Mouse (Mus musculus) heart, embryonic 13.5 days (tissue): ENCODE data around the gene 4930467E23Rik. TPM values are rescaled to one million over a fixed set of nuclear protein-coding genes. Genes with fewer than 3 reads are reported as not detected.
"Not testable (repeated sequence)": the region's sequence is repeated elsewhere in the genome, so short reads cannot be mapped to it uniquely, and the experiment has no call there.

Experiments
- ATAC-seq: fragments of 200-750 bp; cut with Nextera tagmentation; 2 replicates; pipeline ENCODE4 v1.8.0; 2017; ENCODE audit warnings: moderate TSS enrichment; ENCODE audit not compliant: insufficient number of reproducible peaks, low FRiP score, low TSS enrichment; ENCODE audit errors: extremely low read depth
- H3K27ac ChIP-seq: fragments of 300-500 bp; sonication (generic); replicated peaks from 2 replicates; pipeline ENCODE4 v1.5.1; 2015; ENCODE audit warnings: moderate library complexity, mild to moderate bottlenecking, inconsistent platforms
- H3K27me3 ChIP-seq: fragments of 300-500 bp; sonication (generic); replicated peaks from 2 replicates; pipeline ENCODE4 v1.6.1; 2015; ENCODE audit warnings: mild to moderate bottlenecking, inconsistent platforms
- H3K36me3 ChIP-seq: fragments of 300-500 bp; sonication (generic); 2 replicates; pipeline ENCODE4 v1.6.1; 2015; ENCODE audit warnings: mild to moderate bottlenecking, inconsistent platforms
- H3K4me1 ChIP-seq: fragments of 300-500 bp; sonication (generic); 2 replicates; pipeline ENCODE4 v1.6.1; 2015; ENCODE audit warnings: inconsistent platforms
- H3K4me2 ChIP-seq: fragments of 300-500 bp; sonication (generic); 2 replicates; pipeline ENCODE4 v1.6.1; 2015; ENCODE audit warnings: inconsistent platforms, mild to moderate bottlenecking, moderate library complexity
- H3K4me3 ChIP-seq: fragments of 300-500 bp; sonication (generic); 2 replicates; pipeline ENCODE4 v1.5.1; 2015; ENCODE audit warnings: moderate library complexity, mild to moderate bottlenecking, inconsistent platforms
- H3K9ac ChIP-seq: fragments of 300-500 bp; sonication (generic); 2 replicates; pipeline ENCODE4 v1.6.1; 2015; ENCODE audit warnings: inconsistent platforms, mild to moderate bottlenecking, moderate library complexity
- H3K9me3 ChIP-seq: fragments of 300-500 bp; sonication (generic); 2 replicates; pipeline ENCODE4 v1.6.1; 2016; ENCODE audit warnings: inconsistent platforms
- WGBS: fragments of 180-500 bp; shearing (Covaris S2); methylation state at CpG from one replicate; pipeline ENCODE4 v1.1.7; 2015; ENCODE audit warnings: mixed read lengths; 5-methylcytosine and 5-hydroxymethylcytosine counted together
- polyA plus RNA-seq: library from polyadenylated mRNA; unstranded; fragments of >200 nt; fragmentation: Nextera tagmentation; extraction: Ambion mirVana; gene quantifications from 2 replicates; pipeline ENCODE4 v1.2.1, GENCODE M21; 2015

Gene 4930467E23Rik
- polyA plus RNA-seq, 1 experiment from 2014 or later, result not detected

GRCm38 (mm10) chr8:19703906-19704305 is 25.5 kb upstream of the 4930467E23Rik start:
- H3K4me1 ChIP-seq, H3K36me3 ChIP-seq, H3K27me3 ChIP-seq, H3K4me2 ChIP-seq, H3K9me3 ChIP-seq, ATAC-seq, H3K9ac ChIP-seq, H3K27ac ChIP-seq, H3K4me3 ChIP-seq: not testable (repeated sequence)

- not testable (repeated sequence) for ATAC-seq, H3K4me3 ChIP-seq, H3K9me3 ChIP-seq, H3K27me3 ChIP-seq, H3K9ac ChIP-seq, H3K36me3 ChIP-seq, H3K4me1 ChIP-seq, H3K4me2 ChIP-seq, H3K27ac ChIP-seq
- WGBS, result 29% methylated on average over 1 of the region's 4 CpGs
Measured at GRCm38 (mm10) chr8:19704441-19705215, 24.7 kb upstream of the 4930467E23Rik start.

DNA sequence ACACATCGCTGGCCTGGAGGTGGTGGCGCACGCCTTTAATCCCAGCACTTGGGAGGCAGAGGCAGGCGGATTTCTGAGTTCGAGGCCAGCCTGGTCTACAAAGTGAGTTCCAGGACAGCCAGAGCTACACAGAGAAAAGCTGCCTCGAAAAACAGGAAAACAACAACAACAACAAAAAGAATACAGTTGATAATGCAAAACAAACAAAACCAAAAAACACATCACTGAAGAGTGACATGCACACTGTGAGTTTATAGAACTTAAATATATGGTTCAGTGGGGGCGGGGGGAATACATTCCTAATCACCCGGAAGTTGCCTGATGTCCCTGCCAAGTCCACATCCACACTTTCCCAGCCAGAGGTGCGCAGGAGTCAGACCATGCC is 24.2 kb upstream of the 4930467E23Rik start:
- not testable (repeated sequence) for H3K27me3 ChIP-seq, ATAC-seq, H3K4me3 ChIP-seq, H3K4me2 ChIP-seq, H3K27ac ChIP-seq, H3K36me3 ChIP-seq, H3K4me1 ChIP-seq, H3K9me3 ChIP-seq, H3K9ac ChIP-seq
- WGBS, result 72% methylated on average over 9 of the region's 9 CpGs

GRCm38 (mm10) chr8:19706101-19706725 is 23.2 kb upstream of the 4930467E23Rik start:
- not testable (repeated sequence) for ATAC-seq, H3K4me3 ChIP-seq, H3K9me3 ChIP-seq, H3K4me2 ChIP-seq, H3K36me3 ChIP-seq, H3K4me1 ChIP-seq, H3K9ac ChIP-seq, H3K27me3 ChIP-seq, H3K27ac ChIP-seq
- 67% methylated on average over 4 of the region's 4 CpGs for WGBS

DNA sequence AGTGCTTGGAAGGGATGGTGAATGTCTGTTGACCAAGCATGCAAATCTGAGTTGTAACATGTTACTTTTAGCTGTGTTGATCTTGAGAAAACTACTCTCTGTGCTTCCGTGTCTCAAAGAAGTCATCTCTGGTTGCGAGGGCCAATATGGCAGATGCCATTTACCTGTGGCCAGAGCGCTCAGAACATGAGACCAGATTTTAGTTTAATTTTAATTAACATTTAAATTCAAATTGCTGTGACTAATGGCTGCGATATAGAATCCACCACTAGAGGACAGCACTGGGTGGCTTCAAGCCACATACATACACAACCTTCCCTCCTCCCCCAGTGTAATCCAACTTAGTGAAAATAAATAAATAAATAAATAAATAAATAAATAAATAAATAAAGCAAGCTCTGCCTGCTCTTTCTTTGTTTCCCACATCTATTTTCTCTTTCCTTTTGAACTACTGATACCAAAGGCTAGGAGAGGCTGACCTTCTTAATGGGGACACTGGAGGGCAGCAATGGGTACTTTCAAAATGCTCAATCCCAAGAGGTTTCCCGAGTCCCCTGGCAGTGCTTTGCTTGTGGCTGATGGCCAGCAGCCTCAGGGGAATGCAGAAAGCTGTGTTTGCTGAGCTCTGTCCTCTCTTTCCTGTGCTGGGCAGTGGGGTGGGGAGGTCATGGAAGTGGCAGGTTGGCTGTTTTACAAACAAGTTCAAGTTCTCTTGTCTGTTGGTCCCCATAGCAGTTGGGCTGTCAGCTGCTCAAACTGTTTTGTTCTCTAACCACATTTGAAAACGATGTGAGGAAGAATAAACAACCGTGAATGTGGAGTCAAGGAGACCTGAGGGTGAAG is 22.2 kb upstream of the 4930467E23Rik start:
- not testable (repeated sequence) for H3K4me1 ChIP-seq, H3K9ac ChIP-seq, H3K27me3 ChIP-seq, H3K4me3 ChIP-seq, H3K4me2 ChIP-seq, H3K27ac ChIP-seq, H3K9me3 ChIP-seq, ATAC-seq, H3K36me3 ChIP-seq
- WGBS, result 64% methylated on average over 7 of the region's 7 CpGs

GRCm38 (mm10) chr8:19707761-19708443 is 21.5 kb upstream of the 4930467E23Rik start:
- not testable (repeated sequence) for H3K27me3 ChIP-seq, H3K9me3 ChIP-seq, H3K4me3 ChIP-seq, ATAC-seq, H3K36me3 ChIP-seq, H3K9ac ChIP-seq, H3K4me1 ChIP-seq, H3K27ac ChIP-seq, H3K4me2 ChIP-seq
- WGBS, result 76% methylated on average over 13 of the region's 15 CpGs

GRCm38 (mm10) chr8:19708976-19709375 is 20.4 kb upstream of the 4930467E23Rik start:
- not testable (repeated sequence) for H3K27me3 ChIP-seq, H3K9ac ChIP-seq, H3K4me1 ChIP-seq, H3K36me3 ChIP-seq, H3K9me3 ChIP-seq, ATAC-seq, H3K4me2 ChIP-seq, H3K4me3 ChIP-seq, H3K27ac ChIP-seq

DNA sequence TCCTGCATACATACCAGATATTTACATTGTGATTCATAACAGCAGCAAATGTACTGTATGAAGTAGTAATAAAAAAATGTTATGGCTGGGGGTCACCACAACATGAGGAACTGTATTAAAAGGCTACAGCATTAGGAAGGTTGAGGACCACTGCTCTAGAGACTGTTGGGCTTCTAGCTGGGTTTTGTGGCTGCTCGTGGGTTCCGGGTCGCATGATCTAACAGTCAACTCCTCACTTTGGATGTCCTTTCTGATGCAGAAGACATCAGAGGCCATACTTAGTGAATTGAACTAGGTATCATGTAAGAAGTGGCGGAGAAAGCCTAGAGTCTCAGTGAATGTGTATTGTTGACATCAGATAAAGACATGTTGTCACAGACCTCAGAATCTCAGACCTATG is 19.9 kb upstream of the 4930467E23Rik start:
- not testable (repeated sequence) for H3K9ac ChIP-seq, H3K4me2 ChIP-seq, ATAC-seq, H3K27ac ChIP-seq, H3K9me3 ChIP-seq, H3K4me3 ChIP-seq, H3K36me3 ChIP-seq, H3K4me1 ChIP-seq, H3K27me3 ChIP-seq
- 85% methylated on average over 4 of the region's 4 CpGs for WGBS

DNA sequence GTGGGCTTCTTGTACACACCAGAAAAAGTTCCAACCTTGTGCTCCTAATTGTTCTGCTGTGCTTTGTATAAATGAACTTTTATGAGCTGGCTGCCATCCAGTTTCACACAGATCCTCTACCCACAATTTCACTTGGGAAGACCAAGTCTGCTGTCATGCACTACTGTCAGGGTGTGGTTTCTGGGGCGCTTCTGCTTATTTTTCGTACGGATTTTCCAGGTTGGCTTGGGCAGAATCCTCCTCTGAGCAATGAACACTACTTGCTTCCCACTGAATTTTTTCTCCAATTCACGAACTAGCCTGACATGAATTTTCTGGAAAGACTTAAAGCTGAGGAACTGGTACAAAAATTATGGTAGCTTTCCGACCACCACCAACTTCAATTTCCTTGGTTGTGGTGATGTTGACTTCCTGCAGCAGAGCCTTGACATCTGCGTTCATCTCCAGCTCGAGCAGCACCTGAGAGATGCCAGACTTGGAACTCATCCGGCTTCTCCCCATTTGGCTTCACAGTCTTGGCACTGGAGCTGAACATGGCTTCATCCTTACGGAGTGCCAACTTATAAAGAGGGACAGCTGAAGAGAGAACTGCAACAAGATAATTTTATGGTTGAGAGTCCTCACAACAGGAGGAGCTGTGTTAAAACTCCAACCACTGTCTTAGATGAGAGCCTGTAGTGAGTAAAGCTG is 18.1 kb upstream of the 4930467E23Rik start:
- H3K27ac ChIP-seq, H3K36me3 ChIP-seq, H3K4me3 ChIP-seq, H3K9me3 ChIP-seq, ATAC-seq, H3K4me2 ChIP-seq, H3K9ac ChIP-seq, H3K4me1 ChIP-seq, H3K27me3 ChIP-seq: not testable (repeated sequence)
- 75% methylated on average over 8 of the region's 9 CpGs for WGBS

- H3K27me3 ChIP-seq, H3K36me3 ChIP-seq, H3K4me2 ChIP-seq, H3K27ac ChIP-seq, H3K9me3 ChIP-seq, ATAC-seq, H3K4me3 ChIP-seq, H3K9ac ChIP-seq, H3K4me1 ChIP-seq: not testable (repeated sequence)
- 77% methylated on average over 2 of the region's 2 CpGs for WGBS
Measured at GRCm38 (mm10) chr8:19712227-19712750, 17.1 kb upstream of the 4930467E23Rik start.

DNA sequence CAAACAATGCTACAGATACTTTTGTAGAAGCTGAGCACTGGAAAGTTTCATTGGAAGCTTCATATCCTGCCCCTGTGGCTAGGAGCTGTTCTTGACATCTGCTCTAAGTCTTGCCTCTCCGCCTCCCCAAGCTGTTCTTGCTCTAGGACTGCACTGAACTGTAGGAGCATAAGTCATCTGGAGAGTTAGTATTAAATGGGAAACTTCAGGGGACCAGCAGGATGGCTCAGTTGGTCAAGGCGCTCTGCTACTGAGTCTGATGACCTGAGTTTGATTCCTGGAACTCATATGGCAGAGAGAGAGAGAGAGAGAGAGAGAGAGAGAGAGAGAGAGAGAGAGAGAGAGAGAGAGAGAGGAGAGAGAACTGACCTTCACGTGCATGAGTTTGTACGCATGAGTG is 16.6 kb upstream of the 4930467E23Rik start:
- not testable (repeated sequence) for H3K9ac ChIP-seq

More for the DNA sequence above, 16.6 kb upstream of the 4930467E23Rik start:
- not testable (repeated sequence) for H3K36me3 ChIP-seq, H3K27ac ChIP-seq, H3K4me2 ChIP-seq, H3K27me3 ChIP-seq, ATAC-seq, H3K4me1 ChIP-seq, H3K4me3 ChIP-seq, H3K9me3 ChIP-seq
- WGBS, result 65% methylated on average over 4 of the region's 4 CpGs
